Mouse (Mus musculus): ENCODE results near the gene Src. TPM values are rescaled to one million over a fixed set of nuclear protein-coding genes. Genes with fewer than 3 reads are reported as not detected.
A peak's percentile ranks its signal among the peaks of the same experiment; 100 is the strongest.
"Not testable (repeated sequence)": the region's sequence is repeated elsewhere in the genome, so short reads cannot be mapped to it uniquely, and the experiment has no call there.

The Src gene
- polyA plus RNA-seq (2015; fragmentation: Nextera tagmentation; extraction: Ambion mirVana) = 7.3 and 7.6 TPM in 2 replicates

DNA sequence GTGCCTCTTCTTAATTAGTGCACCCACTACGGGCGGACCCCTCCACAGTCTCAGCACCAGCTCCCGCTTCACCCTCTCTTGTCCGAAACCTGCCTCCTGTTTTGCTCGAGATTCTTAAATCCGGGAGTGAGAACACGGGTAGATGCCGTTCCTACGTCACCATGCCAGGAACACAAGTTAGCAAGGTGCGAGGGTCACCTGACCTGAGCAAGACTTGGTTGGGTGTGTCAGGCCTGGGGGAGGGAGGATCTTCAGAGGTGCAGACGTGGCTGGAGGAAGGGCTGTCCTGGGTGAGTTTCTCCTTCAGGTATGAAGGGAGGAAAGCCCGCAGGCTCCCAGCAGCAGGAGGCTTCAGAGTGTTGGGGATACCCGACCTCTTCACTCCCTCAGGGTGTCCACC, at the start of gene Src:
Gene Src (plus strand): TSS at position 239 of the 400 bp plus-strand sequence.
- Histone ChIP-seq H3K9ac (peak within 1 kb of the TSS; percentile 47), H3K36me3 (no peaks in the 10 kb centered on the region), H3K27me3 (replicated peaks) (no peaks in the 10 kb centered on the region), H3K4me2 (peak within 1 kb of the TSS; percentile 11; the same call in 1 of the 2 replicates), H3K9me3 (no peaks in the 10 kb centered on the region), H3K27ac (replicated peaks) (no peak within 1 kb of the TSS), H3K4me3 (no peak within 1 kb of the TSS), H3K4me1 (peaks cover 24% of the 10 kb centered on the region)
- 19% methylated on average over 13 of the region's 13 CpGs for WGBS
- no peak for ATAC-seq (ENCODE audit: extremely low read depth, insufficient number of reproducible peaks, low FRiP score, low TSS enrichment)

DNA sequence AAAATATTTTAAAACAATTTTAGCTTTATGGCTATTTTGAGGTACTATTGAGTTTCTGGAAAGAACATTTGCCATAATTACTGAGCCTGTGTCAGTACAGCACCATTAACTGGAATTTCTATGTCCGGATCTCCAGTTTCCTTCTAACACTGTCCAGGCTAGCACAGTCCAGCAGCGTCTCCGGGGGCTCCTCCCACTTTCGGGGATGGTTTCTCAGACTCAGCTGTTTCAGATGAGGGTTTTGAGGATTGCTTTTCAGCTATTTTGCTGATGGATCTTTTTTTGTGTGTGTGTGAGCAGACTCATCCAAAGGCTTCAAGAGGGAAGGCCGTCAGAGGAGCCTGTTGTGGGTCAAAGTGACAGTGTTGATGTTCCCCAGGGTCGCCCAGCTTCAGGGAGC, 46.5 kb upstream of the Src start:
- Histone ChIP-seq H3K4me1 (peaks cover 66% of the 10 kb centered on the region), H3K36me3 (peaks cover 18% of the 10 kb centered on the region), H3K4me3 (no peak overlapping the region), H3K27ac (replicated peaks) (0 out of 2 replicates have a peak overlapping the region, but pooled peaks have one; percentile 12), H3K9ac (peak overlapping the region; percentile 42; the same call in 1 of the 2 replicates), H3K4me2 (no peak overlapping the region), H3K9me3 (no peaks in the 10 kb centered on the region), H3K27me3 (replicated peaks) (no peaks in the 10 kb centered on the region)
- 40% methylated on average over 6 of the region's 6 CpGs for WGBS
- ATAC-seq (ENCODE audit: extremely low read depth, insufficient number of reproducible peaks, low FRiP score, low TSS enrichment) = no peak

DNA sequence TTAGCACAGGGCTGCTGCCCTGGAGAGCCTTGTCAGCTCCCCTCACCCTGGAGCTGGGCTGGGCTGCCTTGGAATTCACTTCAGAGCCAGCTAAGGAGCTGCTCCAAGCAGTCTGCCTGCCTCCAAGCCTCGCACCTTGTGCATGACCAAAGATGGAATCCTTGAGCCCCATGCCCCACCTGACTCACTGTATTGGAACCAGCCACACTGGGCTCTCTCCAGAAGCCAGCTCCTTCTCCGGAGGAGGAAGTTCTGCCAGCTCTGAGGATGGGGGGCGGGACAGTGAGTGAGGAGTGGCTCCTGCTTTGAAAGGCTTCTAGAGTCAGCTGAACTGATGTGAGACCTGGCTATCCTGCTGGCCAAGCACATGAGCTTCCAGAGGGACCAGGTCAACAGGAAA, 44.6 kb upstream of the Src start:
- H3K36me3 ChIP-seq = peaks cover 18% of the 10 kb centered on the region
- H3K9ac ChIP-seq = peak overlapping the region; percentile 38; the same call in 1 of the 2 replicates
- H3K27ac ChIP-seq (replicated peaks) = 0 out of 2 replicates have a peak overlapping the region, but pooled peaks have one; percentile 1
- H3K4me1 ChIP-seq = peaks cover 70% of the 10 kb centered on the region
- no peaks in the 10 kb centered on the region for H3K27me3 ChIP-seq (replicated peaks)
- no peak for ATAC-seq (ENCODE audit: extremely low read depth, insufficient number of reproducible peaks, low FRiP score, low TSS enrichment)
- 71% methylated on average over 3 of the region's 3 CpGs for WGBS
- H3K9me3 ChIP-seq = no peaks in the 10 kb centered on the region
- no peak overlapping the region for H3K4me3 ChIP-seq
- H3K4me2 ChIP-seq = no peak overlapping the region

DNA sequence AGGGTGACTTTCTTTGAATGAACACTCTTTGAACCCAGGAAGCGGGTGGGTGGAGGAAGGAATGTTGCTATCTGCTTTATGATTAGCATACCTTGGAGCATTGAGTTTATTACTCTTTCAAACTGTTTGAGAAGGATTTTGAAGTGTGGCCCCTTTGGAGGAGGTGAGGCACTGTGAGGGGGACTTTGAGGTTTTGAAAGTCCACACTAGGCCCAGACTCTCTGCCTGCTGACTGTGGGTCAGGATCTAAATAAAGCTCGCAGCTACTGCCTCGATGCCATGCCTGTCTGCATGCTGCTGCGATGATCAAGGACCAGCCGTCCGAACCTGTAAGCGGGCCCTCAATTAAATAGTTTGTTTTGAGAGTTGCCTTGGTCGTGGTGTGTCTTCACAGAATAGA, 43.2 kb upstream of the Src start:
- WGBS = 48% methylated on average over 8 of the region's 8 CpGs
- H3K27me3 ChIP-seq (replicated peaks) = no peaks in the 10 kb centered on the region
- peaks cover 66% of the 10 kb centered on the region for H3K4me1 ChIP-seq
- H3K27ac ChIP-seq (replicated peaks) = peak overlapping the region; percentile 59; the same call in 1 of the 2 replicates
- peak overlapping the region; percentile 24; the same call in 1 of the 2 replicates for H3K9ac ChIP-seq
- H3K4me3 ChIP-seq = no peak overlapping the region
- no peak for ATAC-seq (ENCODE audit: extremely low read depth, insufficient number of reproducible peaks, low FRiP score, low TSS enrichment)
- peak overlapping the region; percentile 26; the same call in 1 of the 2 replicates for H3K4me2 ChIP-seq
- H3K36me3 ChIP-seq = peaks cover 28% of the 10 kb centered on the region
- H3K9me3 ChIP-seq = no peaks in the 10 kb centered on the region

DNA sequence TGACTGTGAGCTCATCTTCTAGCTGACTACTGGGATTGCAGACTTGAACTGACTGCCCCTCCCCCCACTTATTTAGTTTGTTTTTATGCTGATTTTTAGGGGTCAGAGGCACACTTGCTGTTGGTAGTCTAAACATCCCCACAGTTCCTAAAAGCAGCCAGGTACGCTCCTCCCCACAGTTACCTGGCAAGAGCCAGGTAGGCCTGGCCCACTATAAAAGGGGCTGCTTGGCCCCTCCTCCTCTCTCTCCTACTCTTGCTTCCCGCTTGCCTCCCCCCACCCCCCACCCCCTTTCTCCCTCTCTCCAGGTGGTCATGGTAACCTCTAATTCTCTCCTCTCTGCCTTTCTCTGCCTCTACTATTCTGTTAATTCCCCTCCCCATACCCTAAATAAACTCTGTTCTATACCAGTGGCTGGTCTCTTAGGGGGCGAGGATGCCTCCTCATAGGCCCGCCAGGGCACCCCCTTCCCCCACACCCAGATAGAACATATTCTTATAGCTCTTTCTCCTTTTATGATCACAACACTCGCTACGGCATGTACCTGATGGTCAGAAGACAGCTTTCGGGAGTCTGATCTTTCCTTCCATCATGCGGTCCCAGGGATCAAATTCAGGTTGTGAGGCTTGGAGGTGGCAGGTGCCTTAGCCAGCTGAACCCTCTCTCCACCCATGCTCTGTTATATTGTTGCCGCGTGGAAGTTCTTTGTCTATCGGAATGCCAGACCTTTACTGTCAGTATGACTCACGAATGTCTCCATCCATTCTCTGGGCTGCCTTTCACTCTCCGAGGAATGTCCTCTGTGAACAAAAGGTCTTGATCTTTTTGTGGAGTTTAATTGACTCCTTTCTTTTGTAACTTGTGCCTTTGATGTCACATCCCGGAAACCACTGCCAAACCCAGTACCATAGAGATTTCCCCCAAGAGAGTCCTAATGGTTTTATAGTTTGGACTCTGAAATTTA, 42.2 kb upstream of the Src start:
- Histone ChIP-seq H3K9me3 (no peaks in the 10 kb centered on the region), H3K36me3 (peaks cover 32% of the 10 kb centered on the region), H3K4me1 (peaks cover 65% of the 10 kb centered on the region), H3K9ac (peak overlapping the region; percentile 54; the same call in 1 of the 2 replicates), H3K4me3 (no peak overlapping the region), H3K27ac (replicated peaks) (peak overlapping the region; percentile 59), H3K4me2 (peak overlapping the region; percentile 22), H3K27me3 (replicated peaks) (no peaks in the 10 kb centered on the region)
- WGBS = 40% methylated on average over 14 of the region's 14 CpGs
- ATAC-seq (ENCODE audit: extremely low read depth, insufficient number of reproducible peaks, low FRiP score, low TSS enrichment) = no peak

DNA sequence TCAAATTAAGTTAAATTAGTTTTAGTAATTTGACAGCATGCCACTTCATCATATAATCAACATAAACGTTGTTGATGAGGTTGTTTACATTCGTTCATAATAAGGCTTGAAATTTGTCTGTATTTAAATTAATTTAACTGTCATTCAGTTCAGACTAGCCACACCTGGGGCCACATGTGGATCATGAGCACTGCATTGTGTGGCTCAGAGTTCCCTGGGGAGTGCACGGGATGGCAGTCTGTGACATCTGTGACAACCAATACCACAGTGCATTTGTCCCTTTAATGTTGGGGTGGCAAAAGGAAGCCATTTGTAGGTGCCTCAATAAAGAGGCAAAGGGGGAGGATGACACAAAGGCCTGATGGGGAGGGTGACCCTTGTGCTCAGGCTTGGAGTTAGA, 41.2 kb upstream of the Src start:
- H3K27ac ChIP-seq (replicated peaks) = no peak overlapping the region
- H3K9ac ChIP-seq = no peak overlapping the region
- H3K4me2 ChIP-seq = no peak overlapping the region
- peaks cover 56% of the 10 kb centered on the region for H3K4me1 ChIP-seq
- no peaks in the 10 kb centered on the region for H3K27me3 ChIP-seq (replicated peaks)
- no peak overlapping the region for H3K4me3 ChIP-seq
- peaks cover 38% of the 10 kb centered on the region for H3K36me3 ChIP-seq
- no peaks in the 10 kb centered on the region for H3K9me3 ChIP-seq
- 66% methylated on average over 3 of the region's 3 CpGs for WGBS
- no peak for ATAC-seq (ENCODE audit: extremely low read depth, insufficient number of reproducible peaks, low FRiP score, low TSS enrichment)

DNA sequence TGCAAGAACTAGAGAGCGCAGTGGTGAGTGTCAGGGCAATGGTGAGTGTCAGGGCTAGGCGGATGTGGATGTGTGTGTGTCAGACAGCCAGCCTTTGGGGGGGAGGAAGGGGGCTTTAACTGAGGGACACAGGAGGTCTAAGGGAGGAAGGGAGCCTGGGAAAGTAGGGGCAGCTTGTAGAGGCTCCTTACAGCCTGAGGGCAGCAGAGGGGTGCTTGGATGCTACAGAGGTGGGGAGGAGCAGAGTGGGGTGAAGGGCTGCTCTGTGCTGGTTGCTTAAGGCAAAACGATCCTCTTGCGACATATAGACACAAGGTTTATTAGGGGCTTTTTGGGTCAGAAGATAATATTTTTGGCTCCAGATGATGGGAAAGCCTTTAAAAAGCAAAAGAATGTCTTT, 33.4 kb upstream of the Src start:
- no peak for ATAC-seq (ENCODE audit: extremely low read depth, insufficient number of reproducible peaks, low FRiP score, low TSS enrichment)
- Histone ChIP-seq H3K27me3 (replicated peaks) (no peaks in the 10 kb centered on the region), H3K9me3 (no peaks in the 10 kb centered on the region), H3K27ac (replicated peaks) (no peak overlapping the region), H3K9ac (no peak overlapping the region), H3K4me1 (peaks cover 9% of the 10 kb centered on the region; the same call in 1 of the 2 replicates), H3K36me3 (peaks cover 55% of the 10 kb centered on the region), H3K4me2 (no peak overlapping the region), H3K4me3 (no peak overlapping the region)
- WGBS = 77% methylated on average over 4 of the region's 4 CpGs

DNA sequence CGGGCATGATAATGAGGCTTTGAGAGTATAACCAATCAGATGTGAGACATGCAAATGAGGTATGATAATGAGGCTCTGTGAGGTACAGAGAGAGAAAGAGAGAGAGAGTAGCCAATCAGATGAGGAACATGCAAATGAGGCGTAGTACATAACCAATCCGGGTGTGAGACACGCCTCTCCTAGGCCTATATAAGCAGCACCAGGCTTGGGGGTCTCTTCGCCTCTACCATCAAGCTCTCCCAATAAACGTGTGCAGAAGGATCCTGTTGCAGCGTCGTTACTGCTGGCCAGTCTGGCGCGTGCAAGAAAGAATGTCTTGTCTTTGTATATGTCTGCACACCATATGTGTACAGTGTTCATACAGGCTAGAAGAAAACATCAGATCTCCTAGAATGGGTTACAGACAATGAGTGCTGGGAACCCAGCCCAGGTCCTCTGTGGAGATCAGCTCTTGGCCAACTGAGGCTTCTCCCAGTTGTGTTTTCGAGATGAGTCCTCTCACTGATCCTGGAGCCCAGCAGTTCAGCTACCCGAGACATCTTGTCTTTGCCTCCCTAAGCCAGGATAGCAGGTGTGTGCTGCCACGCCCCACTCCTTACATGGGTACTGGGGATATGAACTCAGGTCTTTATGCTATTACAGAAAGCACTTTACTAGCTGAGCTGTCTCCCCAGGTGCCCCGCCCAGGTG, 29.2 kb upstream of the Src start:
- not testable (repeated sequence) for H3K27ac ChIP-seq (replicated peaks); H3K4me2 ChIP-seq; H3K9me3 ChIP-seq; H3K4me3 ChIP-seq; ATAC-seq (ENCODE audit: extremely low read depth, insufficient number of reproducible peaks, low FRiP score, low TSS enrichment); H3K27me3 ChIP-seq (replicated peaks); H3K9ac ChIP-seq; H3K4me1 ChIP-seq
- WGBS = 94% methylated on average over 14 of the region's 14 CpGs
- H3K36me3 ChIP-seq = peaks cover 39% of the 10 kb centered on the region

DNA sequence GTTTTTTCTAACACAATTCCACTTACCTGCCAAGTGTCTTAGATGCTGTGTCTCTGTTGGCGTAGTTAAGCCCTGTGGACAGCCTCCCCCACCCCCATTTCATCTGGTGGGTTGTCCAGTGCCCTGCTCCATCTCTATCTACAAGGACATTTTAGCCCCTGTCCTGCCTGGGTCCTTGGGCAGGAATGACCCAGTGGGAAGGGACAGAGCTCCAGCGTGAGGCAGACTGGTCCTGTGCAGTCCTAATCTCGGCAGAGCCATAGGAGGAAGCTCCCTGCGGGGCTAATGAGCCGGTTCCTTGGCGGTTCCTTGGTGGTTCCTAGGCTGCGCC, 28.7 kb upstream of the Src start:
- Histone ChIP-seq H3K27ac (replicated peaks) (no peak overlapping the region), H3K9me3 (no peaks in the 10 kb centered on the region), H3K36me3 (peaks cover 36% of the 10 kb centered on the region), H3K4me3 (no peak overlapping the region), H3K27me3 (replicated peaks) (no peaks in the 10 kb centered on the region), H3K4me1 (0 out of 2 replicates have a peak, but pooled peaks cover 10% of the 10 kb centered on the region), H3K4me2 (no peak overlapping the region), H3K9ac (no peak overlapping the region)
- WGBS = 84% methylated on average over 7 of the region's 7 CpGs
- peak; percentile 19; the same call in 1 of the 2 replicates for ATAC-seq (ENCODE audit: extremely low read depth, insufficient number of reproducible peaks, low FRiP score, low TSS enrichment)

DNA sequence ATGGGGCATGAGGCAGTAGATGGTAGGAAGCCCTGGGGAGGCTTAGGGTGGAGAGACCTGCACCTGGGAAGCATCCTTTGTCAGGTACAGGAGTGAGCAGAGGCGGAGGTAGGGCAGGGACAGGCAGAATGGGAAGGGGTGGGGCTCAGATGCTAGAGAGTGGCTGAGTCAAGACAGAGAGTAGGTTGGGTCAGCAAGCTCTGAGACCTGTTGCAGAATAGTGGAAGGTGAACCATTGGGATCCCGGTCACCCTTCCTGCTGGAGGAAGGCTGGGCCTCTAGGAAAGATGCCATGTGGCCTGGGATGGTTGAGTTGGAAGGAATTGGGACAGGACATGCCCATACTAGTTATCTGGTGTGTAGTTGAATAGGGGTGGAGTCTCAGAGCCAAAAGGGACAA, 25.9 kb upstream of the Src start:
- no peak for ATAC-seq (ENCODE audit: extremely low read depth, insufficient number of reproducible peaks, low FRiP score, low TSS enrichment)
- Histone ChIP-seq H3K9me3 (no peaks in the 10 kb centered on the region), H3K27me3 (replicated peaks) (no peaks in the 10 kb centered on the region), H3K4me3 (no peak overlapping the region), H3K27ac (replicated peaks) (no peak overlapping the region), H3K36me3 (peaks cover 46% of the 10 kb centered on the region), H3K9ac (no peak overlapping the region), H3K4me2 (no peak overlapping the region), H3K4me1 (0 out of 2 replicates have a peak, but pooled peaks cover 10% of the 10 kb centered on the region)
- 94% methylated on average over 2 of the region's 2 CpGs for WGBS

DNA sequence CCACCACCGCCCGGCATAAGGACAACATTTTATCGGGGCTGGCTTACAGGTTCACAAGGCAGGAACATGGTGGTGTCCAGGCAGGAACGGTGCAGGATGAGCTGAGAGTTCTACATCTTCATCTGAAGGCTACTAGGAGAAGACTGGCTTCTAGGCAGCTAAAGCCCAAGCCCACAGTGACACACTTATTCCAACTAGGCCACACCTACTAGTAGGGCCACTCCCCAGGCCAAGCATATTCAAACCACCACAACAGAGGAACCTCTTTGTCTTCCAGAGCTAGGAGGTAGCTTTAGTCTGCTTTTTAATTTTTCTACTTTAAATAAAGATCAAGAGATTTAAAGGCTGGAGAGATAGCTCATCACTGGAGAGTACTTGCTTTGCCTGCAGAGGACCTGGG, 24.7 kb upstream of the Src start:
- Histone ChIP-seq H3K36me3 (peaks cover 50% of the 10 kb centered on the region), H3K27ac (replicated peaks) (no peak overlapping the region), H3K27me3 (replicated peaks) (no peaks in the 10 kb centered on the region), H3K4me3 (no peak overlapping the region), H3K4me1 (0 out of 2 replicates have a peak, but pooled peaks cover 10% of the 10 kb centered on the region), H3K4me2 (no peak overlapping the region), H3K9me3 (no peaks in the 10 kb centered on the region; the same call in 1 of the 2 replicates), H3K9ac (no peak overlapping the region)
- 86% methylated on average over 4 of the region's 4 CpGs for WGBS
- ATAC-seq (ENCODE audit: extremely low read depth, insufficient number of reproducible peaks, low FRiP score, low TSS enrichment) = no peak

Measured in heart, embryonic 13.5 days (tissue).